Mouse (Mus musculus) cerebellum, adult 2 months (tissue): ENCODE measurements around the gene Prss42.

ENCODE experiments used
- CTCF ChIP-seq: fragments of 200-500 bp; IDR thresholded peaks from 2 replicates; pipeline ENCODE4 v1.5.1; 2011; ENCODE audit warnings: low read depth, mild to moderate bottlenecking, control low read depth, low read length, moderate library complexity, borderline replicate concordance; ENCODE audit not compliant: insufficient read depth
- POLR2A ChIP-seq: fragments of 200-500 bp; IDR thresholded peaks from 2 replicates; pipeline ENCODE4 v1.6.1; 2011; ENCODE audit warnings: low read length, control low read depth, borderline replicate concordance; ENCODE audit not compliant: insufficient read depth

DNA sequence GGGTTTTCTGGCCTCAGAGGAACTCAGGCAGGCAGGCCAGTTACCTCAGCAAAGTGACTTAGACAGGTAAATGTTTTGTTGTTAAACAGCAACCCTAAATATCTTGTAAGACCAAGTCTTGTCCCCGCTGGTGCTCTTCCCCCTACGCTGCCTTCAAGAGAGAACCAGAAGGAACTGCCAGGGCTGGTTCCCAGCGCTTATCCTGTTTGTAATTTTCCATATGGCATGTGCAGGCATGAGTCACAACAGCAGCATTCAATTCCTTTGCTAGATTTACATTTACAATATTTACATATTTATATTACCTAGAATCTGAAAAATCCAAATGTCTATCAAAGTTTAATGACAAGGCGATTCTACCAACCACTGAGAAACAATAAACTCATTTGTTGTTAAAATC lies 12.1 kb downstream of the Prss42 start:
- TF ChIP-seq CTCF (no peak), POLR2A (no peak)
